In the genomic region with DNA sequence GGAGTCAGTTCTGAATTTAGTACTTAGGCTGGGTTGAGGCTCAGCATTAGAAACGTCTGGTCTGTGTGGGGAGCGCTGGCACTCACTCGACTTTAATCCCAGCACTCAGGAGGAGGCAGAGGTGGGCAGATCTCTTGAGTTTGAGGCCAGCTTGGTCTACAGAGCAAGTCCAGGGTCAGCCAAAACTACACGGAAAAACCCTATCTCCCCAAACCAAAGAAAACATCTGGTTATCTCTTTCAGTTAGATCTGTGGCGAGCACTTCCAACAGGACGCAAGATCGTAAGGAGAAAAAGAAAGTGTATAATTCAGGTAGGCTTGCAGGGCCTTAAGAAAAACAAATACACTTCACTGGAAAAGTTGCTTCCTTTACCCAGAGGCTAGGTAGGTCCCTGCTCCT, we compare ENCODE assay signal across 22 mouse cellular contexts.
"Had no signal": no experiment of that assay in that cellular context is flagged by ENCODE, and none has a peak within 500 bp of the region (broad histone marks: within the 10 kb centered on the region; RNA-seq: fewer than 3 reads in every experiment).

No protein-coding gene starts in this region.

- H3K36me3 ChIP-seq: limb, embryonic 12.5 days; limb, embryonic 15.5 days; lung, embryonic 15.5 days; midbrain, embryonic 13.5 days; neural tube, embryonic 13.5 days had no signal

- H3K9ac ChIP-seq: limb, embryonic 12.5 days; limb, embryonic 15.5 days; lung, embryonic 15.5 days; midbrain, embryonic 13.5 days; neural tube, embryonic 13.5 days had no signal

- DNase-seq: kidney, adult 18-20 months; kidney, postnatal 25 days; layer of hippocampus, postnatal 36 days; lung, postnatal 10 days; lung, postnatal 36 days; retina, postnatal 1 day; right cerebral cortex, postnatal 4 days; thymus, adult 2 months; thymus, postnatal 14 days; thymus, postnatal 4 days had no signal

- H3K27me3 ChIP-seq: limb, embryonic 12.5 days; limb, embryonic 15.5 days; lung, embryonic 15.5 days; midbrain, embryonic 13.5 days; neural tube, embryonic 13.5 days had no signal

- H3K4me3 ChIP-seq: left cerebral cortex, adult 2 months; limb, embryonic 12.5 days; limb, embryonic 15.5 days; lung, embryonic 15.5 days; midbrain, embryonic 13.5 days; myocyte; neural tube, embryonic 13.5 days had no signal

- H3K9me3 ChIP-seq: limb, embryonic 12.5 days; limb, embryonic 15.5 days; lung, embryonic 15.5 days; midbrain, embryonic 13.5 days; neural tube, embryonic 13.5 days had no signal

- ATAC-seq: inflammation-experienced regulatory T-cells, adult 6 months; intestine, embryonic 16.5 days; midbrain, embryonic 13.5 days; midbrain, embryonic 16.5 days had no signal

- H3K4me1 ChIP-seq: limb, embryonic 15.5 days; lung, embryonic 15.5 days; midbrain, embryonic 13.5 days; neural tube, embryonic 13.5 days had no signal

- H3K4me2 ChIP-seq: limb, embryonic 12.5 days; limb, embryonic 15.5 days; lung, embryonic 15.5 days; midbrain, embryonic 13.5 days; neural tube, embryonic 13.5 days had no signal

- H3K27ac ChIP-seq: kidney, postnatal 0 days; left cerebral cortex, adult 2 months; limb, embryonic 15.5 days; lung, embryonic 15.5 days; midbrain, embryonic 13.5 days; neural tube, embryonic 13.5 days; stomach, postnatal 0 days had no signal
